In the genomic region with DNA sequence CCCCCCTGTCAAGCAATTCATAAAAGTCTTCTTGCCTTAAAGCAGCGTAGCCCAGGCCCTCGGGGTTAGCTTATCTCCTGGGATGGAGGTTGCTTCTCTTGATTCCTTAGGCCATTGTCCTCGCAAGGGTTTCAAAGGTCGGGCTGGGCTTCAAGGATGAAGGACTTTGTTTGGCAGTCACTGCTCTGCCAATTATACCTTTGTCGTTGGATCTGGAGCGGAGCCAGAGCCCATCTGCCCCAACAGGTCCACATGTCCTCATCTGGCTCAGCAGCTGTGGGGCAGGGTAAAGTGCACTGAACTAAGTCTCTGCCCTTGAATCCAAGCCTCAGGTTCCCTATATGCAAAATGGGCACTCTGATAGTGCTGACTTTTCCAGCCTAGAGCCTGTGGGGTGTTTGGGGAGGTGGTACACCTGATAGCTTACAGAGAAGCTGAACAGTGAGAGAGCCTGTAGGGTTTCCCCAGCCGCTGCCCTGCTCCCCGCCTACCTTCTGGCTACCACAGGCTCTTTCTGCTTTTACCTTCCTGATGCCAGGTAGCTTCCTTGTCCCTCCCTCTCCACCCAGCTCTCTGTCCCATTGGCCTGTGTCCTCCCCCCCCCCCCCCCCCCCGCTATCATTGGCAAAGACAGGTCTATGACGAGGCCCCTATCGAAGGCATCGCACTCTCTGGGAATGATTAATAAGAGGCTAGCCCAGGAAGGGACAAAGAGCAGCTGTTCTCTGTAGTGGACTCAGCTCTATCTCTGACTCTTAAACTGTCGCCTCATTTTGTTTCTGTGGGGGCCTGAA, we compare ENCODE assay signal across 9 mouse cellular contexts. TPM values are rescaled to one million over a fixed set of nuclear protein-coding genes. Genes with fewer than 3 reads are reported as not detected.
A peak's percentile ranks its signal among the peaks of the same experiment; 100 is the strongest.
DNase-seq lines count a peak whose midpoint lies in the region; ATAC-seq and TF ChIP-seq lines count a peak whose summit lies in the region.
"Had no signal": no experiment of that assay in that cellular context is flagged by ENCODE, and none has a peak within 500 bp of the region (broad histone marks: within the 10 kb centered on the region; RNA-seq: fewer than 3 reads in every experiment).

No protein-coding gene starts in this region.

- H3K4me1 ChIP-seq in neural tube, embryonic 11.5 days (ENCODE audit: control insufficient read depth, insufficient read depth, low read length): peaks cover 54% of the 10 kb centered on the region
- H3K4me1 ChIP-seq in hindbrain, embryonic 16.5 days (ENCODE audit: control insufficient read depth, insufficient read depth, low read depth, low read length): peaks cover 62% of the 10 kb centered on the region
- peaks cover 65% of the 10 kb centered on the region for H3K4me1 ChIP-seq in liver, embryonic 11.5 days (replicated peaks; ENCODE audit: control insufficient read depth, insufficient read depth, low read length)
- H3K4me1 ChIP-seq in cerebellum, adult 2 months (ENCODE audit: control insufficient read depth, insufficient read depth, low read length): peaks cover 66% of the 10 kb centered on the region

- WGBS in neural tube, embryonic 11.5 days: 47% methylated on average over 9 of the region's 13 CpGs
- WGBS in hindbrain, embryonic 16.5 days: 20% methylated on average over 13 of the region's 13 CpGs
- 58% methylated on average over 12 of the region's 13 CpGs for WGBS in liver, embryonic 11.5 days
- 38% methylated on average over 13 of the region's 13 CpGs for WGBS in cerebellum, adult 2 months

- H3K9me3 ChIP-seq in neural tube, embryonic 11.5 days (ENCODE audit: control insufficient read depth, low read length): no peaks in the 10 kb centered on the region
- no peaks in the 10 kb centered on the region for H3K9me3 ChIP-seq in hindbrain, embryonic 16.5 days (ENCODE audit: control insufficient read depth, low read length)
- H3K9me3 ChIP-seq in liver, embryonic 11.5 days (ENCODE audit: control insufficient read depth, low read length): no peaks in the 10 kb centered on the region
- H3K9me3 ChIP-seq: megakaryocyte, embryonic 14.5 days had no signal

- peak overlapping the region; percentile 32 for H3K4me2 ChIP-seq in neural tube, embryonic 11.5 days (ENCODE audit: low read depth)
- H3K4me2 ChIP-seq in hindbrain, embryonic 16.5 days (ENCODE audit: low read length): peak overlapping the region; percentile 49
- H3K4me2 ChIP-seq in liver, embryonic 11.5 days: peak overlapping the region; percentile 5

- H3K9ac ChIP-seq in neural tube, embryonic 11.5 days (ENCODE audit: low read length): no peak overlapping the region; the same call in 1 of the 2 replicates
- H3K9ac ChIP-seq in hindbrain, embryonic 16.5 days (ENCODE audit: low read depth, low read length): peak overlapping the region; percentile 54
- no peak overlapping the region for H3K9ac ChIP-seq in liver, embryonic 11.5 days (ENCODE audit: low read depth, low read length)

- H3K27ac ChIP-seq in neural tube, embryonic 11.5 days (ENCODE audit: low read depth, low read length): peak overlapping the region; percentile 80
- peak overlapping the region; percentile 86 for H3K27ac ChIP-seq in hindbrain, embryonic 16.5 days (ENCODE audit: low read depth, low read length)
- H3K27ac ChIP-seq in liver, embryonic 11.5 days (ENCODE audit: low read depth, low read length): peak overlapping the region; percentile 26
- H3K27ac ChIP-seq in cerebellum, adult 2 months (ENCODE audit: insufficient read depth, low read length): no peak overlapping the region

- no peak for TF ChIP-seq CTCF in cerebellum, adult 2 months (IDR thresholded peaks at IDR 0.05; ENCODE audit: borderline replicate concordance, insufficient read depth, low read depth, low read length)

- no peak for TF ChIP-seq POLR2A in cerebellum, adult 2 months (IDR thresholded peaks at IDR 0.05; ENCODE audit: borderline replicate concordance, insufficient read depth, low read length)

- no peaks in the 10 kb centered on the region; the same call in 1 of the 2 replicates for H3K36me3 ChIP-seq in neural tube, embryonic 11.5 days (ENCODE audit: control insufficient read depth, insufficient read depth, low read length)
- peaks cover 22% of the 10 kb centered on the region for H3K36me3 ChIP-seq in hindbrain, embryonic 16.5 days (ENCODE audit: control insufficient read depth, insufficient read depth, low read length)
- H3K36me3 ChIP-seq in liver, embryonic 11.5 days (ENCODE audit: control insufficient read depth, insufficient read depth, low read length): peaks cover 10% of the 10 kb centered on the region; the same call in 1 of the 2 replicates

- no peak for DNase-seq in neural tube, embryonic 11.5 days (ENCODE audit: low spot score)
- no peak for DNase-seq in neural tube, embryonic 10.5 days (ENCODE audit: extremely low spot score, low spot score)
- no peak for DNase-seq in liver, embryonic 11.5 days (ENCODE audit: low spot score)
- DNase-seq in right cerebral cortex, adult 18-20 months: no peak
- DNase-seq in MN1 (ENCODE audit: low spot score): no peak
- no peak for DNase-seq in cerebellum, adult 2 months
- no peak for DNase-seq in urinary bladder, adult 18-20 months (ENCODE audit: low spot score in 2 of 2)

- H3K27me3 ChIP-seq in neural tube, embryonic 11.5 days (ENCODE audit: control insufficient read depth, insufficient read depth, low read length): no peaks in the 10 kb centered on the region
- H3K27me3 ChIP-seq in hindbrain, embryonic 16.5 days (replicated peaks; ENCODE audit: control insufficient read depth, insufficient read depth, low read length): no peaks in the 10 kb centered on the region
- no peaks in the 10 kb centered on the region for H3K27me3 ChIP-seq in liver, embryonic 11.5 days (replicated peaks; ENCODE audit: control insufficient read depth, insufficient read depth, low read length)
- H3K27me3 ChIP-seq in cerebellum, adult 2 months (ENCODE audit: control insufficient read depth, insufficient read depth, low read length): no peaks in the 10 kb centered on the region
- H3K27me3 ChIP-seq: megakaryocyte, embryonic 14.5 days had no signal

- no peak for ATAC-seq in neural tube, embryonic 11.5 days (ENCODE audit: insufficient read depth, low FRiP score, low TSS enrichment)
- peak; percentile 17 for ATAC-seq in hindbrain, embryonic 16.5 days
- no peak for ATAC-seq in liver, embryonic 11.5 days (replicated peaks; ENCODE audit: low FRiP score)

- H3K4me3 ChIP-seq in neural tube, embryonic 11.5 days (ENCODE audit: low read depth, low read length): no peak overlapping the region
- H3K4me3 ChIP-seq in hindbrain, embryonic 16.5 days (ENCODE audit: low read length): no peak overlapping the region
- no peak overlapping the region for H3K4me3 ChIP-seq in liver, embryonic 11.5 days (ENCODE audit: low read depth, low read length)
- H3K4me3 ChIP-seq in cerebellum, adult 2 months (replicated peaks; ENCODE audit: insufficient read depth, low read depth, low read length): no peak overlapping the region
- H3K4me3 ChIP-seq: megakaryocyte, embryonic 14.5 days had no signal

RNA-seq across cellular contexts. Expression of gene Lasp1, which starts 13.0 kb away (rescaled TPM):
- 68.8 and 73.1 TPM in 2 replicates for polyA plus RNA-seq in neural tube, embryonic 11.5 days (2014; fragmentation: Nextera tagmentation; extraction: Ambion mirVana)
- polyA plus RNA-seq in hindbrain, embryonic 16.5 days (2015; fragmentation: Nextera tagmentation; extraction: Ambion mirVana): 176 and 191 TPM in 2 replicates
- polyA plus RNA-seq in liver, embryonic 11.5 days (2014; fragmentation: Nextera tagmentation; extraction: Ambion mirVana): 54.7 and 55.3 TPM in 2 replicates
- 74.9 and 78.5 TPM in 2 replicates for polyA plus RNA-seq in cerebellum, adult 2 months (2012; rRNA removed)

RNA-seq across cellular contexts. Expression of gene B230217C12Rik, which starts 28.8 kb away (rescaled TPM):
- polyA plus RNA-seq in neural tube, embryonic 11.5 days (2014; fragmentation: Nextera tagmentation; extraction: Ambion mirVana): 14.1 and 15.0 TPM in 2 replicates
- polyA plus RNA-seq in hindbrain, embryonic 16.5 days (2015; fragmentation: Nextera tagmentation; extraction: Ambion mirVana): 38.2 and 40.7 TPM in 2 replicates
- polyA plus RNA-seq in liver, embryonic 11.5 days (2014; fragmentation: Nextera tagmentation; extraction: Ambion mirVana): 3.7 and 5.4 TPM in 2 replicates
- polyA plus RNA-seq in cerebellum, adult 2 months (2012; rRNA removed): 117 TPM in 2 replicates

RNA-seq across cellular contexts. Expression of gene Rpl23, which starts 29.5 kb away (rescaled TPM):
- 453 and 457 TPM in 2 replicates for polyA plus RNA-seq in neural tube, embryonic 11.5 days (2014; fragmentation: Nextera tagmentation; extraction: Ambion mirVana)
- polyA plus RNA-seq in hindbrain, embryonic 16.5 days (2015; fragmentation: Nextera tagmentation; extraction: Ambion mirVana): 252 and 268 TPM in 2 replicates
- 756 and 842 TPM in 2 replicates for polyA plus RNA-seq in liver, embryonic 11.5 days (2014; fragmentation: Nextera tagmentation; extraction: Ambion mirVana)
- polyA plus RNA-seq in cerebellum, adult 2 months (2012; rRNA removed): 234 and 281 TPM in 2 replicates

RNA-seq across cellular contexts. Expression of gene 1700001P01Rik, which starts 36.0 kb away (rescaled TPM):
- polyA plus RNA-seq in neural tube, embryonic 11.5 days (2014; fragmentation: Nextera tagmentation; extraction: Ambion mirVana): not detected in 2 replicates
- polyA plus RNA-seq in hindbrain, embryonic 16.5 days (2015; fragmentation: Nextera tagmentation; extraction: Ambion mirVana): 0.44 and 0.91 TPM in 2 replicates
- polyA plus RNA-seq in liver, embryonic 11.5 days (2014; fragmentation: Nextera tagmentation; extraction: Ambion mirVana): 0.64 TPM in 1 of 2 replicates, not detected in the other
- polyA plus RNA-seq in cerebellum, adult 2 months (2012; rRNA removed): 0.80 and 0.81 TPM in 2 replicates

RNA-seq across cellular contexts. Expression of gene Cwc25, which starts 45.4 kb away (rescaled TPM):
- polyA plus RNA-seq in neural tube, embryonic 11.5 days (2014; fragmentation: Nextera tagmentation; extraction: Ambion mirVana): 13.3 and 13.7 TPM in 2 replicates
- polyA plus RNA-seq in hindbrain, embryonic 16.5 days (2015; fragmentation: Nextera tagmentation; extraction: Ambion mirVana): 14.1 and 16.2 TPM in 2 replicates
- polyA plus RNA-seq in liver, embryonic 11.5 days (2014; fragmentation: Nextera tagmentation; extraction: Ambion mirVana): 12.9 and 13.1 TPM in 2 replicates
- polyA plus RNA-seq in cerebellum, adult 2 months (2012; rRNA removed): 17.2 and 17.7 TPM in 2 replicates
